Comparison of ENCODE assay signal across 13 mouse cellular contexts in genomic region chr14:66495146-66495545, GRCm38 (mm10).
A peak's percentile ranks its signal among the peaks of the same experiment; 100 is the strongest.
DNase-seq lines count a peak whose midpoint lies in the region; ATAC-seq and TF ChIP-seq lines count a peak whose summit lies in the region.
"Had no signal": no experiment of that assay in that cellular context is flagged by ENCODE, and none has a peak within 500 bp of the region (broad histone marks: within the 10 kb centered on the region; RNA-seq: fewer than 3 reads in every experiment).

No protein-coding gene starts in this region.

- ATAC-seq in stomach, embryonic 14.5 days (ENCODE audit: insufficient number of reproducible peaks, insufficient read depth, low FRiP score, low read depth) = no peak
- no peak for ATAC-seq in stomach, postnatal 0 days (ENCODE audit: low FRiP score, low TSS enrichment)
- no peak for ATAC-seq in forebrain, embryonic 16.5 days
- ATAC-seq in midbrain, embryonic 12.5 days (ENCODE audit: low FRiP score, low read depth) = peak; percentile 20; the same call in 1 of the 2 replicates
- ATAC-seq in megakaryocyte-erythroid progenitor cell, adult 5-6 weeks (replicated peaks; ENCODE audit: low FRiP score, low TSS enrichment, poor library complexity, severe bottlenecking) = no peak

- no peaks in the 10 kb centered on the region for H3K27me3 ChIP-seq in stomach, embryonic 14.5 days (ENCODE audit: control insufficient read depth, insufficient read depth, low read length)
- no peaks in the 10 kb centered on the region for H3K27me3 ChIP-seq in stomach, postnatal 0 days (ENCODE audit: control insufficient read depth, insufficient read depth, low read length)
- no peaks in the 10 kb centered on the region for H3K27me3 ChIP-seq in forebrain, embryonic 16.5 days (replicated peaks; ENCODE audit: control insufficient read depth, insufficient read depth, low read length)
- H3K27me3 ChIP-seq in midbrain, embryonic 12.5 days = no peaks in the 10 kb centered on the region
- H3K27me3 ChIP-seq: limb, embryonic 13.5 days had no signal

- no peak overlapping the region for H3K9ac ChIP-seq in stomach, embryonic 14.5 days (replicated peaks; ENCODE audit: low read depth, low read length)
- H3K9ac ChIP-seq in stomach, postnatal 0 days (ENCODE audit: low read length) = no peak overlapping the region
- H3K9ac ChIP-seq in forebrain, embryonic 16.5 days (replicated peaks; ENCODE audit: low read depth, low read length) = no peak overlapping the region
- no peak overlapping the region for H3K9ac ChIP-seq in midbrain, embryonic 12.5 days (replicated peaks)
- H3K9ac ChIP-seq: limb, embryonic 13.5 days; lung, embryonic 14.5 days had no signal

- no peak for DNase-seq in stomach, postnatal 0 days (ENCODE audit: low spot score)
- no peak for DNase-seq in thymus, postnatal 4 days
- DNase-seq in yolk sac, embryonic 10.5 days (ENCODE audit: low spot score) = no peak
- no peak for DNase-seq in layer of hippocampus, adult 18-20 months (ENCODE audit: low spot score in 2 of 2)
- DNase-seq: kidney, adult 18-20 months; thymus, adult 2 months had no signal

- 87% methylated on average over 1 of the region's 1 CpGs for WGBS in stomach, embryonic 14.5 days
- WGBS in stomach, postnatal 0 days = 69% methylated on average over 1 of the region's 1 CpGs
- 77% methylated on average over 1 of the region's 1 CpGs for WGBS in forebrain, embryonic 16.5 days
- WGBS in midbrain, embryonic 12.5 days = 84% methylated on average over 1 of the region's 1 CpGs

- 0 out of 2 replicates have a peak overlapping the region, but pooled peaks have one; percentile 63 for H3K27ac ChIP-seq in stomach, embryonic 14.5 days (ENCODE audit: low read length)
- no peak overlapping the region for H3K27ac ChIP-seq in stomach, postnatal 0 days (replicated peaks)
- peak overlapping the region; percentile 96 for H3K27ac ChIP-seq in forebrain, embryonic 16.5 days (ENCODE audit: low read length)
- peak overlapping the region; percentile 94 for H3K27ac ChIP-seq in midbrain, embryonic 12.5 days (replicated peaks)
- H3K27ac ChIP-seq: heart, adult 2 months; limb, embryonic 13.5 days had no signal

- no peak for TF ChIP-seq CTCF in stomach, postnatal 0 days (IDR thresholded peaks at IDR 0.05; ENCODE audit: low read depth)

- no peak overlapping the region for H3K4me3 ChIP-seq in stomach, embryonic 14.5 days (ENCODE audit: low read depth, low read length)
- no peak overlapping the region for H3K4me3 ChIP-seq in stomach, postnatal 0 days (ENCODE audit: low read depth, low read length)
- H3K4me3 ChIP-seq in forebrain, embryonic 16.5 days (replicated peaks; ENCODE audit: low read length) = no peak overlapping the region
- no peak overlapping the region for H3K4me3 ChIP-seq in midbrain, embryonic 12.5 days
- H3K4me3 ChIP-seq: heart, adult 2 months; limb, embryonic 13.5 days had no signal

- no peak overlapping the region for H3K4me2 ChIP-seq in stomach, embryonic 14.5 days (replicated peaks; ENCODE audit: low read depth, low read length)
- no peak overlapping the region for H3K4me2 ChIP-seq in stomach, postnatal 0 days (replicated peaks; ENCODE audit: low read depth)
- no peak overlapping the region; the same call in 1 of the 2 replicates for H3K4me2 ChIP-seq in forebrain, embryonic 16.5 days (ENCODE audit: low read length)
- peak overlapping the region; percentile 35; the same call in 1 of the 2 replicates for H3K4me2 ChIP-seq in midbrain, embryonic 12.5 days (replicated peaks)
- H3K4me2 ChIP-seq: limb, embryonic 13.5 days; lung, embryonic 14.5 days had no signal

- no peaks in the 10 kb centered on the region for H3K36me3 ChIP-seq in stomach, embryonic 14.5 days (ENCODE audit: control insufficient read depth, insufficient read depth, low read length)
- H3K36me3 ChIP-seq in stomach, postnatal 0 days (ENCODE audit: control insufficient read depth, insufficient read depth, low read length) = no peaks in the 10 kb centered on the region
- H3K36me3 ChIP-seq in forebrain, embryonic 16.5 days (ENCODE audit: control insufficient read depth, insufficient read depth) = no peaks in the 10 kb centered on the region
- no peaks in the 10 kb centered on the region for H3K36me3 ChIP-seq in midbrain, embryonic 12.5 days
- H3K36me3 ChIP-seq: limb, embryonic 13.5 days had no signal

- no peak for TF ChIP-seq EP300 in stomach, postnatal 0 days (optimal IDR thresholded peaks at IDR 0.05)

- H3K9me3 ChIP-seq in stomach, embryonic 14.5 days (ENCODE audit: control insufficient read depth, low read depth, low read length) = no peaks in the 10 kb centered on the region
- no peaks in the 10 kb centered on the region for H3K9me3 ChIP-seq in stomach, postnatal 0 days (ENCODE audit: control insufficient read depth, low read length)
- H3K9me3 ChIP-seq in forebrain, embryonic 16.5 days (ENCODE audit: control insufficient read depth, low read length) = no peaks in the 10 kb centered on the region
- no peaks in the 10 kb centered on the region for H3K9me3 ChIP-seq in midbrain, embryonic 12.5 days
- H3K9me3 ChIP-seq: limb, embryonic 13.5 days had no signal

- H3K4me1 ChIP-seq in stomach, embryonic 14.5 days (ENCODE audit: control insufficient read depth, insufficient read depth, low read length) = peaks cover 18% of the 10 kb centered on the region; the same call in 1 of the 2 replicates
- H3K4me1 ChIP-seq in stomach, postnatal 0 days (replicated peaks; ENCODE audit: control insufficient read depth, insufficient read depth) = no peaks in the 10 kb centered on the region
- H3K4me1 ChIP-seq in forebrain, embryonic 16.5 days (replicated peaks; ENCODE audit: control insufficient read depth, insufficient read depth, low read length) = peaks cover 40% of the 10 kb centered on the region
- peaks cover 49% of the 10 kb centered on the region for H3K4me1 ChIP-seq in midbrain, embryonic 12.5 days
